Mouse (Mus musculus) heart, embryonic 11.5 days (tissue): ENCODE results near the gene Frs2. TPM values are rescaled to one million over a fixed set of nuclear protein-coding genes. Genes with fewer than 3 reads are reported as not detected.

Experiments
- ATAC-seq: fragments of 200-750 bp; cut with Nextera tagmentation; replicated peaks from 2 replicates; pipeline ENCODE4 v1.8.0; 2017; ENCODE audit warnings: moderate library complexity; ENCODE audit not compliant: insufficient number of reproducible peaks, low FRiP score, low TSS enrichment
- H3K27ac ChIP-seq: fragments of 300-500 bp; sonication (generic); 2 replicates; pipeline ENCODE4 v1.5.1; 2014; ENCODE audit warnings: mild to moderate bottlenecking, low read depth, low read length
- H3K27me3 ChIP-seq: fragments of 300-500 bp; sonication (generic); 2 replicates; pipeline ENCODE4 v1.6.1; 2014; ENCODE audit warnings: mild to moderate bottlenecking, low read length, mixed read lengths; ENCODE audit not compliant: control insufficient read depth, insufficient read depth
- H3K36me3 ChIP-seq: fragments of 300-500 bp; sonication (generic); 2 replicates; pipeline ENCODE4 v1.6.1; 2014; ENCODE audit warnings: mild to moderate bottlenecking, low read length, moderate library complexity, mixed read lengths; ENCODE audit not compliant: control insufficient read depth, insufficient read depth
- H3K4me1 ChIP-seq: fragments of 300-500 bp; sonication (generic); 2 replicates; pipeline ENCODE4 v1.6.1; 2014; ENCODE audit warnings: low read length; ENCODE audit not compliant: control insufficient read depth, insufficient read depth
- H3K4me2 ChIP-seq: fragments of 300-500 bp; sonication (generic); 2 replicates; pipeline ENCODE4 v1.6.1; 2014; ENCODE audit warnings: mild to moderate bottlenecking, moderate library complexity
- H3K4me3 ChIP-seq: fragments of 300-500 bp; sonication (generic); 2 replicates; pipeline ENCODE4 v1.5.1; 2014; ENCODE audit warnings: low read depth, low read length
- H3K9ac ChIP-seq: fragments of 300-500 bp; sonication (generic); 2 replicates; pipeline ENCODE4 v1.6.1; 2014; ENCODE audit warnings: mild to moderate bottlenecking, low read depth, low read length, moderate library complexity
- H3K9me3 ChIP-seq: fragments of 300-500 bp; sonication (generic); replicated peaks from 2 replicates; pipeline ENCODE4 v1.6.1; 2016; ENCODE audit warnings: low read length; ENCODE audit not compliant: control insufficient read depth
- WGBS: fragments of 180-500 bp; shearing (Covaris S2); extraction: QIAGEN DNeasy Blood & Tissue Kit; methylation state at CpG from one replicate; pipeline ENCODE4 v1.1.7; 2014; ENCODE audit not compliant: insufficient replicate concordance; 5-methylcytosine and 5-hydroxymethylcytosine counted together
- polyA plus RNA-seq: library from polyadenylated mRNA; unstranded; fragments of >200 nt; fragmentation: Nextera tagmentation; extraction: Ambion mirVana; gene quantifications from 2 replicates; pipeline ENCODE4 v1.2.1, GENCODE M21; 2014

The Frs2 gene
- polyA plus RNA-seq, 1 experiment from 2014 or later = 30.4 TPM

GRCm38 (mm10) chr10:117151241-117151640, 2.9 kb upstream of the Frs2 start:
- ATAC-seq = no peak
- no peaks in the 10 kb centered on the region for H3K27me3 ChIP-seq
- peak overlapping the region; percentile 60 for H3K9ac ChIP-seq
- peak overlapping the region; percentile 81 for H3K4me2 ChIP-seq
- peak overlapping the region; percentile 26 for H3K4me3 ChIP-seq
- H3K27ac ChIP-seq = 0 out of 2 replicates have a peak overlapping the region, but pooled peaks have one; percentile 10
- H3K4me1 ChIP-seq = peaks cover 24% of the 10 kb centered on the region
- H3K9me3 ChIP-seq = no peaks in the 10 kb centered on the region
- 10% methylated on average over 11 of the region's 11 CpGs for WGBS
- H3K36me3 ChIP-seq = no peaks in the 10 kb centered on the region

GRCm38 (mm10) chr10:117150764-117151163, 2.4 kb upstream of the Frs2 start:
- H3K27me3 ChIP-seq = no peaks in the 10 kb centered on the region
- peaks cover 28% of the 10 kb centered on the region for H3K4me1 ChIP-seq
- 15% methylated on average over 10 of the region's 10 CpGs for WGBS
- peak overlapping the region; percentile 81 for H3K4me2 ChIP-seq
- H3K4me3 ChIP-seq = peak overlapping the region; percentile 100; the same call in 1 of the 2 replicates
- no peaks in the 10 kb centered on the region for H3K9me3 ChIP-seq
- peak overlapping the region; percentile 51; the same call in 1 of the 2 replicates for H3K27ac ChIP-seq
- H3K36me3 ChIP-seq = no peaks in the 10 kb centered on the region
- H3K9ac ChIP-seq = no peak overlapping the region
- no peak for ATAC-seq

DNA sequence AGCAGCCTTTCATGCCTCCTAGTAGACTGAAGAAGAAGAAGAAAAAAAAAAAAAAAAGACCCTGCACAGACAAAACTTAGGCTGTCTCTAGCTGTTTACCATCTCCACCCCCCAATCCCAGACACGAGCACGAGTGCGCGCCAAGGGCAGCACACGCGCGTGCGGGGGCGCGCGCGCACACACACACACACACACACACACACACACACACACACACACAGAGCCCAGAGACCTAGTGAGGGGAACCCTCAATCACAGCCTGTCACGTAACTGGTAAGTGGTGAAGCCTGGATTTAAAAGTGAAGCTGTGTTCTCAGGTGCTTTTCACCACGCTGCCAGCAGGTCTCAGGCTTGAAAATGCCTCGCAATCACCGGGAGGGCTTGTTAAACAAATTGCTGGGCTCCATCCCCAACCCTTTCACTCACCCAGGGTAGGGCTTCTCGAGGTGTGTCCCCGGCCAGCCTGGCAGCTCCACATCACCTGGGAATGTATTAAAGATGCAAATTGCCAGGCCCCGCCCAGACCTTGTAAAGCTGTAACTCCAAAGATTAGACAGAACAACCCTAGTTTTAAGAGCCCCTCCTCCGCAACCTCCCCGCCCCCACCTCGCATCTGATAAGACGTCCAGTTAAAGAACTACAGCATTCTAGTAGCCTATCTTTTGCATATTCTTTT, 1.7 kb upstream of the Frs2 start:
- Histone ChIP-seq H3K4me1 (peaks cover 34% of the 10 kb centered on the region), H3K9ac (peak overlapping the region; percentile 70), H3K27me3 (no peaks in the 10 kb centered on the region), H3K9me3 (no peaks in the 10 kb centered on the region), H3K4me2 (peak overlapping the region; percentile 81), H3K36me3 (no peaks in the 10 kb centered on the region), H3K4me3 (peak overlapping the region; percentile 100), H3K27ac (peak overlapping the region; percentile 74)
- 1% methylated on average over 22 of the region's 23 CpGs for WGBS
- ATAC-seq = peak; percentile 34; the same call in 1 of the 2 replicates

- 21% methylated on average over 7 of the region's 7 CpGs for WGBS
- H3K27me3 ChIP-seq = no peaks in the 10 kb centered on the region
- peak overlapping the region; percentile 97 for H3K9ac ChIP-seq
- H3K27ac ChIP-seq = peak overlapping the region; percentile 41; the same call in 1 of the 2 replicates
- ATAC-seq = no peak
- peak overlapping the region; percentile 81 for H3K4me2 ChIP-seq
- peak overlapping the region; percentile 100 for H3K4me3 ChIP-seq
- H3K4me1 ChIP-seq = peaks cover 43% of the 10 kb centered on the region
- H3K9me3 ChIP-seq = no peaks in the 10 kb centered on the region
- no peaks in the 10 kb centered on the region for H3K36me3 ChIP-seq
These were observed 907 bp upstream of the Frs2 start for GRCm38 (mm10) chr10:117149241-117149640.

DNA sequence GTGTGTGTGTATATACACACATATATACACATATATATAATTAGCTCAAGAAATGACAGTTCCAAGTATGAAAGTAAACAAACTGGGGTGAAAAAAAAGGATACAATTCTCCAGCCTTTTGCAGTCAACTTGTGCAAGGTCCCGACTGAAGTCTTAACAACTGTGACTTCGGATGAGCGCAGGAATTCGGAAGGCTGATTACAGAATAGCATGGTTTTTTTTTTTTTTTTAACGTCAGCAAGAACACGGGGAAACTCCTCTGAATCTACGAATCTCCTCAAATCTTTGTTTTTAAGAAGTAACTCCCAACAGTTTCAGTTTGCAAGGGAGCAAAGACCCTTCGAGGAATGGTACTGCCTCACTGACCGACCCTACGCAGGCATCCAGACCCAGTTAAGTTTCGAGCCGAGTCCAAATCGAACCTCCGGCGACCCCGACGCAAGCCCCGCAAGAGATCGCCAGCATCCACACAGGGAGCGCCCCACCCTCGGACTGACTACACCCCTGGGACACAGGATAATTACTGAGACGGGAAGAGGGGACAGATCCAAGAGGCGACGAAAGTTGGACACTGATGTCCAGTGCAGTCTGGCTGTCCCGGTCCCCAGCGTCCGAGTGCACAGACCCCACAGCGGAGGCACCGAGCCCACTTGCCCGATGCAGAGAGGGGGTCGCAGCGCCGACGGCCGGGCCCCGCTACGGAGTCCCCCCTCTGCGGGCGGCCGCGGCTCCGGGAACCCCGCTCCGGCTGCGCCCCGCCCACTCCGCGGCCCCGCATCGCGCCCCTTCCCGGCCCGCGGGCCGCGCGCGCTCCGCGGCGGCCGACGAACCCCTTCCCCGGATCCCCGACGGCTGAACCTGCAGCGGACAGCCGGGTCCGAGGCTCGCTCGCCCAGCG, 622 bp downstream of the Frs2 start:
- H3K4me3 ChIP-seq = peak overlapping the region; percentile 100
- peak overlapping the region; percentile 95 for H3K27ac ChIP-seq
- H3K27me3 ChIP-seq = no peaks in the 10 kb centered on the region
- under 1% methylated on average over 67 of the region's 72 CpGs for WGBS
- no peaks in the 10 kb centered on the region for H3K36me3 ChIP-seq
- H3K4me1 ChIP-seq = peaks cover 46% of the 10 kb centered on the region
- peak overlapping the region; percentile 97 for H3K9ac ChIP-seq
- H3K4me2 ChIP-seq = peak overlapping the region; percentile 81
- no peaks in the 10 kb centered on the region for H3K9me3 ChIP-seq
- ATAC-seq = peak; percentile 37

GRCm38 (mm10) chr10:117146421-117146820, 1.9 kb downstream of the Frs2 start:
- H3K27me3 ChIP-seq = no peaks in the 10 kb centered on the region
- WGBS = 13% methylated on average over 9 of the region's 9 CpGs
- peak overlapping the region; percentile 54 for H3K27ac ChIP-seq
- H3K9me3 ChIP-seq = no peaks in the 10 kb centered on the region
- H3K4me2 ChIP-seq = peak overlapping the region; percentile 81
- H3K4me3 ChIP-seq = peak overlapping the region; percentile 100
- H3K36me3 ChIP-seq = no peaks in the 10 kb centered on the region
- H3K9ac ChIP-seq = peak overlapping the region; percentile 56
- peaks cover 35% of the 10 kb centered on the region for H3K4me1 ChIP-seq
- no peak for ATAC-seq

GRCm38 (mm10) chr10:117145546-117146265, 2.6 kb downstream of the Frs2 start:
- Histone ChIP-seq H3K27ac (peak overlapping the region; percentile 51), H3K27me3 (no peaks in the 10 kb centered on the region), H3K9me3 (no peaks in the 10 kb centered on the region), H3K4me3 (peak overlapping the region; percentile 100; the same call in 1 of the 2 replicates), H3K9ac (no peak overlapping the region), H3K4me2 (peak overlapping the region; percentile 81), H3K4me1 (peaks cover 37% of the 10 kb centered on the region), H3K36me3 (no peaks in the 10 kb centered on the region)
- WGBS = 42% methylated on average over 8 of the region's 8 CpGs
- ATAC-seq = no peak

DNA sequence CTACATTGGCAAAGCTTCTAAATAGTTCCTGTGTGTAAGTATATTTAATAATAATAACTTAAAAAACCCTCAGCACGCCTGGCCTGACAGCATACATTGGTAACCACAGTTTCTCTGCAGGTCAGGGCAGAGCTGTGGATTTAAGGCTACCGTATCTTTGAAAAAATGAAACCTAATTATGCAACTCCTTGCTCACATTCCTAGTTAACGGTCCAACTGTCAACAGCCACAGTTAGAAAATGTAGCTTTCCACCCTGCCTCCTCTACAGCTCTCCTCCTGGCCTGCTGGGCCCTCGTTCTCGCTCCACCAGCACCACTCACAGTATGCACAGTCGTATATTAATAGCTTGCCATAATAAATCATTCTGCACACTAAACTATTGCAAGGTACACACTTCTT, 3.7 kb downstream of the Frs2 start:
- H3K27me3 ChIP-seq = no peaks in the 10 kb centered on the region
- peak overlapping the region; percentile 81; the same call in 1 of the 2 replicates for H3K4me2 ChIP-seq
- no peaks in the 10 kb centered on the region for H3K36me3 ChIP-seq
- WGBS = 50% methylated on average over 6 of the region's 6 CpGs
- H3K27ac ChIP-seq = peak overlapping the region; percentile 46; the same call in 1 of the 2 replicates
- H3K4me1 ChIP-seq = peaks cover 40% of the 10 kb centered on the region
- H3K9ac ChIP-seq = no peak overlapping the region
- H3K4me3 ChIP-seq = no peak overlapping the region
- H3K9me3 ChIP-seq = no peaks in the 10 kb centered on the region
- ATAC-seq = no peak
